Mouse (Mus musculus): ENCODE measurements around the gene Armcx4. TPM values are rescaled to one million over a fixed set of nuclear protein-coding genes. Genes with fewer than 3 reads are reported as not detected.

Gene Armcx4
- 5.3 and 7.5 TPM in 2 replicates for polyA plus RNA-seq (2015; fragmentation: Nextera tagmentation; extraction: Ambion mirVana)

DNA sequence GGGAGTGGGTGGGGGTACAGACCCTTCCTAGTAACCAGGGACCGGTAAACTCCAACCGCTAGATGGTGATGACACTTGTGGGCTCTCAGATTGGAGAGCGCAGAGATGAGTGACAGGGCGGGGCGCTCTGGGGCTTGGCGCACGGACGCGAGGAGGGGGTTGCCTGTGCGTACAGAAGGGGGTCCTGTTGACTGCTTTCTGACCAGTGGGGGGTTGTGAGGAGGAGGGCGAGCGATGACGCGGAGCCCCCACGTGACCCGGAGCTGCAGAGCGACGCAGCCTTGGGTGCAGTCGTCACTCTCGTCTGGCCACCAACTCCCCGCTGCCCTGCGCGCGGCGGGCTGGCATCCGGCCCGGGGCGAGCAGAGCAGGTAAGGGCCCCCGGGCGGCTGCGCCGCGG is at the start of gene Armcx4:
Gene Armcx4, plus strand, starts transcription at position 253 of the 400 bp plus-strand sequence.

DNA sequence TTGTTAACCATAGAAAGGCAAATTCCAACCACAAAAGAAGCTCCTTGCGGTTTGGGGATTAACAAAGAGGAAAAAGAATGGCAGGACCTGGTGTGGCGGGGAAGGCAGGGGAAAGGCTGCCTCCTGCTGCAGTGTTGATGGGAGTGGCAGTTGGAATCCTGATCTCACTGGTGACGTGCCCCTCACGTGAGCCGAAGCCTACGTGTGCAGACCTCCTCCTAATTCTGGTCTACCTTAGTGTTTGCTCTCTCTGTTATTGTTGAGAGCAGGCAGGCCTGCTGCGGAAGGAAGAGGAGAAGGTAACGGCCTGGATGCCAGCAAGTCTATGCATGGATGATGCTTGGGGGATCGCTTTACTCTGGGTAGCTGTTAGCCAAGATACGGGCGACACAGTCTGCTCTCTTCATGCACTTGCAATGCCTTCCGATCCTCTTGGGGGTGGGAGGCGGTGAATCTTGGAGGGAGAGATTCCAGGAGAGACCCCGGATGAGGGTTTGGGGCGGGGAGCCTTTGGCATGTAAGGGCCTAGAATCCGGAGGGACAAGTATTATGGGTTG is 31.5 kb downstream of the Armcx4 start, which contains the start of gene Armcx1:
Gene Armcx1, plus strand, starts transcription at position 212 of the 557 bp plus-strand sequence.

Other genes starting within 250 kb of the Armcx4 start
- gene Taf7l, start 210.0 kb upstream of the Armcx4 start, polyA plus RNA-seq (2015; fragmentation: Nextera tagmentation; extraction: Ambion mirVana), result not detected in 2 replicates
- gene Timm8a1, start 144.7 kb upstream of the Armcx4 start, polyA plus RNA-seq (2015; fragmentation: Nextera tagmentation; extraction: Ambion mirVana), result 54.5 and 56.1 TPM in 2 replicates
- gene Btk, start 102.9 kb upstream of the Armcx4 start, polyA plus RNA-seq (2015; fragmentation: Nextera tagmentation; extraction: Ambion mirVana), result 1.8 and 1.9 TPM in 2 replicates
- gene Rpl36a, start 100.9 kb upstream of the Armcx4 start, polyA plus RNA-seq (2015; fragmentation: Nextera tagmentation; extraction: Ambion mirVana), result 299 and 323 TPM in 2 replicates
- gene Gla, start 85.4 kb upstream of the Armcx4 start, polyA plus RNA-seq (2015; fragmentation: Nextera tagmentation; extraction: Ambion mirVana), result 1.7 and 2.0 TPM in 2 replicates
- 74.5 and 79.7 TPM in 2 replicates for gene Hnrnph2, start 85.3 kb upstream of the Armcx4 start, polyA plus RNA-seq (2015; fragmentation: Nextera tagmentation; extraction: Ambion mirVana)
- gene Armcx1, start 31.4 kb downstream of the Armcx4 start, polyA plus RNA-seq (2015; fragmentation: Nextera tagmentation; extraction: Ambion mirVana), result 28.4 and 28.6 TPM in 2 replicates
- gene Armcx6, start 64.9 kb downstream of the Armcx4 start, polyA plus RNA-seq (2015; fragmentation: Nextera tagmentation; extraction: Ambion mirVana), result 19.4 and 19.7 TPM in 2 replicates
- 90.7 and 93.7 TPM in 2 replicates for gene Armcx3, start 70.1 kb downstream of the Armcx4 start, polyA plus RNA-seq (2015; fragmentation: Nextera tagmentation; extraction: Ambion mirVana)
- gene Armcx2, start 122.7 kb downstream of the Armcx4 start, polyA plus RNA-seq (2015; fragmentation: Nextera tagmentation; extraction: Ambion mirVana), result 40.6 and 41.0 TPM in 2 replicates